Comparison of ENCODE assay signal across 10 mouse cellular contexts in the genomic region with DNA sequence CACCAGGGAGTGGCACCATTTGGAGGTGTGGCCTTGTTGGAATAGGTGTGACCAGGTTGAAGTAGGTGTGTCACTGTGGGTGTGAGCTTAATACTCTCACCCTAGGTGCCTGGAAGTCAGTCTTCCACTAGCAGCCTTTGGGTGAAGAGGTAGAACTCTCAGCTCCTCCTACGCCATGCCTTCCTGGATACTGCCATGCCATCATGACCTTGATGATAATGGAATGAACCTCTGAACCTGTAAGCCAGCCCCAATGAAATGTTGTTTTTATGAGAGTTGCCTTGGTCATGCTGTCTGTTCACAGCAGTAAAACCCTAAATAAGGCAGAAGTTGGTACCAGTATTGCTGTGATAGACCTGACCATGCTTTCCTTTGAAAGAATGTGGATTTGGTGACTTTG. TPM values are rescaled to one million over a fixed set of nuclear protein-coding genes. Genes with fewer than 3 reads are reported as not detected.
DNase-seq lines count a peak whose midpoint lies in the region; ATAC-seq lines count a peak whose summit lies in the region.
"Not testable (repeated sequence)": the region's sequence is repeated elsewhere in the genome, so short reads cannot be mapped to it uniquely, and the experiment has no call there.
"Had no signal": no experiment of that assay in that cellular context is flagged by ENCODE, and none has a peak within 500 bp of the region (broad histone marks: within the 10 kb centered on the region; RNA-seq: fewer than 3 reads in every experiment).

No protein-coding gene starts in this region.

- not testable (repeated sequence) for H3K9me3 ChIP-seq in embryonic facial prominence, embryonic 13.5 days

- H3K4me1 ChIP-seq in embryonic facial prominence, embryonic 13.5 days, result not testable (repeated sequence)

- not testable (repeated sequence) for H3K4me3 ChIP-seq in embryonic facial prominence, embryonic 13.5 days

- H3K4me2 ChIP-seq in embryonic facial prominence, embryonic 13.5 days, result not testable (repeated sequence)

- H3K27me3 ChIP-seq in embryonic facial prominence, embryonic 13.5 days, result not testable (repeated sequence)

- H3K36me3 ChIP-seq in embryonic facial prominence, embryonic 13.5 days, result not testable (repeated sequence)

- H3K9ac ChIP-seq in embryonic facial prominence, embryonic 13.5 days, result not testable (repeated sequence)

- not testable (repeated sequence) for H3K27ac ChIP-seq in embryonic facial prominence, embryonic 13.5 days

- ATAC-seq in embryonic facial prominence, embryonic 13.5 days (ENCODE audit: insufficient number of reproducible peaks, insufficient read depth, low FRiP score, low TSS enrichment, low read depth), result 0 out of 2 replicates have a peak, but pooled peaks have one; percentile 72

- peak; percentile 72 for DNase-seq in heart, adult 11 months

- 89% methylated on average over 1 of the region's 1 CpGs for WGBS in embryonic facial prominence, embryonic 13.5 days

RNA-seq across cellular contexts. Expression of a gene that starts 2.8 kb away (rescaled TPM):
- not detected in 2 replicates for polyA plus RNA-seq in embryonic facial prominence, embryonic 13.5 days (2015; fragmentation: Nextera tagmentation; extraction: Ambion mirVana)
- polyA plus RNA-seq: activated CD4-positive, CD25-positive, alpha-beta regulatory T cell, adult 4 months; adrenal gland, adult 2 months; brain, embryonic 14.5 days; C2C12; CD4-positive, CD25-positive, alpha-beta regulatory T cell, adult 4 months; cerebellum, adult 2 months; G1E; Patski had no signal

RNA-seq across cellular contexts. Expression of a gene that starts 26.3 kb away (rescaled TPM):
- polyA plus RNA-seq in embryonic facial prominence, embryonic 13.5 days (2015; fragmentation: Nextera tagmentation; extraction: Ambion mirVana), result not detected in 2 replicates
- polyA plus RNA-seq: activated CD4-positive, CD25-positive, alpha-beta regulatory T cell, adult 4 months; adrenal gland, adult 2 months; brain, embryonic 14.5 days; C2C12; CD4-positive, CD25-positive, alpha-beta regulatory T cell, adult 4 months; cerebellum, adult 2 months; G1E; Patski had no signal

RNA-seq across cellular contexts. Expression of a gene that starts 37.7 kb away (rescaled TPM):
- not detected in 2 replicates for polyA plus RNA-seq in embryonic facial prominence, embryonic 13.5 days (2015; fragmentation: Nextera tagmentation; extraction: Ambion mirVana)
- polyA plus RNA-seq: activated CD4-positive, CD25-positive, alpha-beta regulatory T cell, adult 4 months; adrenal gland, adult 2 months; brain, embryonic 14.5 days; CD4-positive, CD25-positive, alpha-beta regulatory T cell, adult 4 months; cerebellum, adult 2 months; G1E; Patski had no signal
